Mouse (Mus musculus): Measurements from ENCODE around the gene Ifnlr1. TPM values are rescaled to one million over a fixed set of nuclear protein-coding genes. Genes with fewer than 3 reads are reported as not detected.

Gene Ifnlr1
- total and polyA plus RNA-seq, 3 experiments: 0.03 TPM; not detected in 2

DNA sequence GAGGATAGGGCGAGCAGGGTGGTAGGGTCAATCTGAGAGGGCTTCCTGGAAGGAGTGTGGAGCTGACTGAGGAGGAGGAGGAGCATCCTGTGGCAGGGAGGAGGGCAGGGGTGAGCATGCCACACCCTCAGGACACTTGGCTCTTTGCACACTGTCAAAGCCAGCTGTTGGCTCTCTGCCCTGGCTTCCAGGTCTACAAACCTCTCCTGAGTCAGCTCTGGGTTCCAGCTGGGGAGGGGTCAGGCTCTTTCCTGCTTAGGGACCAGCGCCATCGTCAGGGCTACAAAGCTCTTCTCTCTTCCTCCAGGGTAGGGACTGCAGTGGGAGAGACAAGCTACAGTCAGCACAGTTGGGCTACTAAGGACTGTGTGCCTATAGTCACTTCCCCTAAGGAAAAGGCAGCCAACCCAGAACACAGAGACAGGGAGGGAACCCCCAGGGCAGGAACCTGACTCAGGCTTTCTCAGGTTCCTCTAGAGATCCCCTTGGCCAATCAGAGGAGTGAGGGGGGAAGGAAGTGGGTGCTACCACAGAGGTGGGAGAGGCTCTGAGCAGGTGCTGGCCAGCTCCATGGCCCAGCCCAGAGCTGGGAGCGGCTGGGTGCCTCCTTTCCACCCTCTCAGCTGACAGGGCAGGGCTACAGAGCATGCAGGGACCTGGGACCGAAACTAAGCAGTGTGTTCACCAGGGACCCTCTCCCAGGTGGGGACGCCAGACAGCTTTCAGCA is 24.8 kb upstream of the Ifnlr1 start:
- Histone ChIP-seq H3K27ac (ENCODE audit: control insufficient read depth, low read depth, low read length) (no peak overlapping the region), H3K9ac (ENCODE audit: control insufficient read depth, low read depth, low read length, poor library complexity, severe bottlenecking) (no peak overlapping the region), H3K4me3 (ENCODE audit: control insufficient read depth in 1 of 2, insufficient read depth in 1 of 2, low read depth in 2 of 2, low read length in 2 of 2) (no peak overlapping the region), H3K9me3 (replicated peaks; ENCODE audit: insufficient read depth, low read length) (no peaks in the 10 kb centered on the region), H3K4me1 (ENCODE audit: control insufficient read depth in 1 of 2, insufficient read depth in 2 of 2, low read length in 2 of 2) (no peaks in the 10 kb centered on the region; a peak in 1 of 4 replicates), H3K79me2 (ENCODE audit: control insufficient read depth, insufficient read depth, low read length, poor library complexity) (no peaks in the 10 kb centered on the region), H3K27me3 (ENCODE audit: control insufficient read depth in 1 of 2, insufficient read depth in 2 of 2, low read length in 2 of 2) (peaks cover 0 to 1% of the 10 kb centered on the region in 2 experiments; a peak in 2 of 4 replicates), H3K36me3 (ENCODE audit: control insufficient read depth in 1 of 2, insufficient read depth in 2 of 2, low read length in 2 of 2) (no peaks in the 10 kb centered on the region)
- no peak for TF ChIP-seq ELF1 (IDR thresholded peaks at IDR 0.05; ENCODE audit: low read depth, low read length)
- TF ChIP-seq GATA1 (IDR thresholded peaks at IDR 0.05; ENCODE audit: low read depth, low read length): no peak
- no peak for TF ChIP-seq MXI1 (IDR thresholded peaks at IDR 0.05; ENCODE audit: low read depth, low read length)
- TF ChIP-seq EP300 (IDR thresholded peaks at IDR 0.05; ENCODE audit: low read depth in 1 of 2, low read length in 2 of 2): no peak
- no peak for TF ChIP-seq UBTF (IDR thresholded peaks at IDR 0.05; ENCODE audit: borderline replicate concordance, insufficient read depth, low read depth, low read length)
- no peak for TF ChIP-seq MYB (IDR thresholded peaks at IDR 0.05; ENCODE audit: low read depth, low read length)
- DNase-seq (ENCODE audit: low read depth, low spot score): peak; percentile 32

DNA sequence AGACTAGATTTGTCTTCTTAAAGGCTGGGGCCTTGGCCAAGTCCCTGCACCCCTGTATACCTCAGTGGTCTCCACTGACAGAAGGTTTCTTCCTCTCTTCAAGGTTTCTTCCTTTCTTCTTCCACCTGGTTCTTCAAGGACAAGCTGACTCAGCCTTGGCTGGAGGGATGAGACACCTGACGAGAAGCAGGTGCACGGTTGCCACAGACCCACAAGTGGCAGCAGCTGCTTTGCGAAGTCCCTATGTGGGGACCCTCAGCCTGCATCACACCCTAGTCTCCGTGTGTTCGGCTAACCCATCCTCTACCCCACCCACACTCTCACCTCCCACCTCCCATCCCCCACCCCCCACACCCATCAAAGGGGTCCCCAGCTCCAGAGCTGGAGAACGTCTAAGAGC is 24.1 kb upstream of the Ifnlr1 start:
- Histone ChIP-seq H3K36me3 (ENCODE audit: control insufficient read depth in 1 of 2, insufficient read depth in 2 of 2, low read length in 2 of 2) (no peaks in the 10 kb centered on the region), H3K4me1 (ENCODE audit: control insufficient read depth in 1 of 2, insufficient read depth in 2 of 2, low read length in 2 of 2) (no peaks in the 10 kb centered on the region; a peak in 1 of 4 replicates), H3K79me2 (ENCODE audit: control insufficient read depth, insufficient read depth, low read length, poor library complexity) (no peaks in the 10 kb centered on the region), H3K27ac (ENCODE audit: control insufficient read depth, low read depth, low read length) (no peak overlapping the region), H3K4me3 (ENCODE audit: control insufficient read depth in 1 of 2, insufficient read depth in 1 of 2, low read depth in 2 of 2, low read length in 2 of 2) (no peak overlapping the region), H3K9me3 (replicated peaks; ENCODE audit: insufficient read depth, low read length) (no peaks in the 10 kb centered on the region), H3K9ac (ENCODE audit: control insufficient read depth, low read depth, low read length, poor library complexity, severe bottlenecking) (no peak overlapping the region), H3K27me3 (ENCODE audit: control insufficient read depth in 1 of 2, insufficient read depth in 2 of 2, low read length in 2 of 2) (peaks cover 0 to 1% of the 10 kb centered on the region in 2 experiments; a peak in 2 of 4 replicates)
- DNase-seq (ENCODE audit: low read depth, low spot score): no peak
- TF ChIP-seq ETS1 (IDR thresholded peaks at IDR 0.05; ENCODE audit: low read depth, low read length): no peak
- TF ChIP-seq MXI1 (IDR thresholded peaks at IDR 0.05; ENCODE audit: low read depth, low read length): no peak
- no peak for TF ChIP-seq TCF12 (IDR thresholded peaks at IDR 0.05; ENCODE audit: low read depth, low read length)
- no peak for TF ChIP-seq GATA1 (IDR thresholded peaks at IDR 0.05; ENCODE audit: low read depth, low read length)
- TF ChIP-seq GABPA (IDR thresholded peaks at IDR 0.05; ENCODE audit: low read depth, low read length): no peak
- no peak for TF ChIP-seq NRF1 (IDR thresholded peaks at IDR 0.05; ENCODE audit: insufficient read depth, low read depth, low read length, poor library complexity, severe bottlenecking)
- no peak for TF ChIP-seq POLR2AphosphoS5 (IDR thresholded peaks at IDR 0.05; ENCODE audit: borderline replicate concordance, low read depth, low read length)
- TF ChIP-seq ZNF384 (IDR thresholded peaks at IDR 0.05; ENCODE audit: low read depth, low read length): no peak
- no peak for TF ChIP-seq NELFE (IDR thresholded peaks at IDR 0.05; ENCODE audit: low read depth, low read length)
- no peak for TF ChIP-seq POLR2AphosphoS2 (IDR thresholded peaks at IDR 0.05; ENCODE audit: low read length)
- no peak for TF ChIP-seq JUND (IDR thresholded peaks at IDR 0.05; ENCODE audit: low read depth, low read length)
- no peak for TF ChIP-seq MAFK (IDR thresholded peaks at IDR 0.05; ENCODE audit: borderline replicate concordance, low read depth, low read length)
- no peak for TF ChIP-seq EP300 (IDR thresholded peaks at IDR 0.05; ENCODE audit: low read depth in 1 of 2, low read length in 2 of 2)
- TF ChIP-seq MYC (IDR thresholded peaks at IDR 0.05; ENCODE audit: low read depth, low read length): no peak
- no peak for TF ChIP-seq SIN3A (IDR thresholded peaks at IDR 0.05; ENCODE audit: low read length)
- no peak for TF ChIP-seq HCFC1 (IDR thresholded peaks at IDR 0.05; ENCODE audit: low read depth, low read length)
- no peak for TF ChIP-seq SMC3 (IDR thresholded peaks at IDR 0.05; ENCODE audit: low read depth, low read length)
- TF ChIP-seq CHD1 (IDR thresholded peaks at IDR 0.05; ENCODE audit: low read depth, low read length): no peak
- TF ChIP-seq USF1 (IDR thresholded peaks at IDR 0.05; ENCODE audit: low read depth, low read length): no peak
